Mouse (Mus musculus): ENCODE measurements around the gene Mgrn1. TPM values are rescaled to one million over a fixed set of nuclear protein-coding genes. Genes with fewer than 3 reads are reported as not detected.

Mgrn1 gene
- total and polyA plus RNA-seq, 2 experiments from 2014 or later, result 117 to 221 TPM

GRCm38 (mm10) chr16:4943431-4943830 lies 57.4 kb downstream of the Mgrn1 start:
- H3K9ac ChIP-seq (replicated peaks; ENCODE audit: low read length, poor library complexity, severe bottlenecking), result no peak overlapping the region
- H3K27ac ChIP-seq (ENCODE audit: low read depth, low read length), result no peak overlapping the region
- DNase-seq (ENCODE audit: low spot score) (no peak), ATAC-seq (ENCODE audit: low FRiP score) (no peak)
- no peaks in the 10 kb centered on the region for H3K27me3 ChIP-seq (ENCODE audit: insufficient read depth, low read length)
- peaks cover 60% of the 10 kb centered on the region for H3K36me3 ChIP-seq (ENCODE audit: insufficient read depth, low read length)
- no peak overlapping the region for H3K4me2 ChIP-seq (ENCODE audit: low read depth, low read length, poor library complexity, severe bottlenecking)
- H3K4me1 ChIP-seq (ENCODE audit: insufficient read depth, low read length), result peaks cover 5% of the 10 kb centered on the region; the same call in 1 of the 2 replicates
- H3K4me3 ChIP-seq (ENCODE audit: low read depth, low read length), result no peak overlapping the region
- no peaks in the 10 kb centered on the region for H3K9me3 ChIP-seq (ENCODE audit: low read length)
- no peak for TF ChIP-seq CTCF (IDR thresholded peaks at IDR 0.05)
- 96% methylated on average over 3 of the region's 3 CpGs for WGBS

- no peaks in the 10 kb centered on the region for H3K4me1 ChIP-seq (ENCODE audit: insufficient read depth, low read length)
- no peak overlapping the region for H3K27ac ChIP-seq (ENCODE audit: low read depth, low read length)
- peaks cover 65% of the 10 kb centered on the region for H3K36me3 ChIP-seq (ENCODE audit: insufficient read depth, low read length)
- no peaks in the 10 kb centered on the region for H3K27me3 ChIP-seq (ENCODE audit: insufficient read depth, low read length)
- no peak overlapping the region for H3K4me2 ChIP-seq (ENCODE audit: low read depth, low read length, poor library complexity, severe bottlenecking)
- 75% methylated on average over 4 of the region's 4 CpGs for WGBS
- ATAC-seq (ENCODE audit: low FRiP score) (no peak), DNase-seq (ENCODE audit: low spot score) (no peak)
- no peak for TF ChIP-seq CTCF (IDR thresholded peaks at IDR 0.05)
- no peaks in the 10 kb centered on the region for H3K9me3 ChIP-seq (ENCODE audit: low read length)
- no peak overlapping the region for H3K9ac ChIP-seq (replicated peaks; ENCODE audit: low read length, poor library complexity, severe bottlenecking)
- no peak overlapping the region for H3K4me3 ChIP-seq (ENCODE audit: low read depth, low read length)
Measured at GRCm38 (mm10) chr16:4945415-4945814, 59.4 kb downstream of the Mgrn1 start.

- WGBS, result 91% methylated on average over 3 of the region's 3 CpGs
- no peak overlapping the region for H3K4me3 ChIP-seq (ENCODE audit: low read depth, low read length)
- ATAC-seq (ENCODE audit: low FRiP score), result no peak
- no peaks in the 10 kb centered on the region for H3K9me3 ChIP-seq (ENCODE audit: low read length)
- no peaks in the 10 kb centered on the region for H3K27me3 ChIP-seq (ENCODE audit: insufficient read depth, low read length)
- H3K4me1 ChIP-seq (ENCODE audit: insufficient read depth, low read length), result no peaks in the 10 kb centered on the region
- H3K9ac ChIP-seq (replicated peaks; ENCODE audit: low read length, poor library complexity, severe bottlenecking), result no peak overlapping the region
- no peak overlapping the region for H3K4me2 ChIP-seq (ENCODE audit: low read depth, low read length, poor library complexity, severe bottlenecking)
- no peak for DNase-seq (ENCODE audit: low spot score)
- no peak for TF ChIP-seq CTCF (IDR thresholded peaks at IDR 0.05)
- peaks cover 61% of the 10 kb centered on the region for H3K36me3 ChIP-seq (ENCODE audit: insufficient read depth, low read length)
- H3K27ac ChIP-seq (ENCODE audit: low read depth, low read length), result no peak overlapping the region
Measured at GRCm38 (mm10) chr16:4946155-4946554, 60.1 kb downstream of the Mgrn1 start.

GRCm38 (mm10) chr16:4947378-4947777 lies 61.3 kb downstream of the Mgrn1 start:
- H3K27me3 ChIP-seq (ENCODE audit: insufficient read depth, low read length), result no peaks in the 10 kb centered on the region
- no peak for TF ChIP-seq CTCF (IDR thresholded peaks at IDR 0.05)
- ATAC-seq (ENCODE audit: low FRiP score) (no peak), DNase-seq (ENCODE audit: low spot score) (no peak)
- H3K9ac ChIP-seq (replicated peaks; ENCODE audit: low read length, poor library complexity, severe bottlenecking), result no peak overlapping the region
- H3K9me3 ChIP-seq (ENCODE audit: low read length), result no peaks in the 10 kb centered on the region
- WGBS, result 72% methylated on average over 4 of the region's 4 CpGs
- H3K4me2 ChIP-seq (ENCODE audit: low read depth, low read length, poor library complexity, severe bottlenecking), result no peak overlapping the region
- peaks cover 51% of the 10 kb centered on the region for H3K36me3 ChIP-seq (ENCODE audit: insufficient read depth, low read length)
- no peak overlapping the region for H3K4me3 ChIP-seq (ENCODE audit: low read depth, low read length)
- no peak overlapping the region for H3K27ac ChIP-seq (ENCODE audit: low read depth, low read length)
- no peaks in the 10 kb centered on the region for H3K4me1 ChIP-seq (ENCODE audit: insufficient read depth, low read length)

- peaks cover 57% of the 10 kb centered on the region for H3K36me3 ChIP-seq (ENCODE audit: insufficient read depth, low read length)
- 86% methylated on average over 3 of the region's 3 CpGs for WGBS
Measured at GRCm38 (mm10) chr16:4956609-4957008, 70.6 kb downstream of the Mgrn1 start.

GRCm38 (mm10) chr16:4957446-4957845 lies 71.4 kb downstream of the Mgrn1 start:
- no peak for TF ChIP-seq CTCF (IDR thresholded peaks at IDR 0.05)

More at GRCm38 (mm10) chr16:4956609-4957008, 70.6 kb downstream of the Mgrn1 start:
- Histone ChIP-seq H3K4me1 (ENCODE audit: insufficient read depth, low read length) (no peaks in the 10 kb centered on the region), H3K9me3 (ENCODE audit: low read length) (no peaks in the 10 kb centered on the region), H3K27me3 (ENCODE audit: insufficient read depth, low read length) (no peaks in the 10 kb centered on the region), H3K4me3 (ENCODE audit: low read depth, low read length) (no peak overlapping the region), H3K9ac (replicated peaks; ENCODE audit: low read length, poor library complexity, severe bottlenecking) (no peak overlapping the region), H3K27ac (ENCODE audit: low read depth, low read length) (no peak overlapping the region), H3K4me2 (ENCODE audit: low read depth, low read length, poor library complexity, severe bottlenecking) (no peak overlapping the region)
- no peak for TF ChIP-seq CTCF (IDR thresholded peaks at IDR 0.05)
- DNase-seq (ENCODE audit: low spot score), result no peak
- ATAC-seq (ENCODE audit: low FRiP score), result no peak

More at GRCm38 (mm10) chr16:4957446-4957845, 71.4 kb downstream of the Mgrn1 start:
- Histone ChIP-seq H3K36me3 (ENCODE audit: insufficient read depth, low read length) (peaks cover 54% of the 10 kb centered on the region), H3K4me1 (ENCODE audit: insufficient read depth, low read length) (peaks cover 4% of the 10 kb centered on the region; the same call in 1 of the 2 replicates), H3K4me2 (ENCODE audit: low read depth, low read length, poor library complexity, severe bottlenecking) (no peak overlapping the region), H3K9ac (replicated peaks; ENCODE audit: low read length, poor library complexity, severe bottlenecking) (no peak overlapping the region), H3K9me3 (ENCODE audit: low read length) (no peaks in the 10 kb centered on the region), H3K4me3 (ENCODE audit: low read depth, low read length) (no peak overlapping the region), H3K27ac (ENCODE audit: low read depth, low read length) (no peak overlapping the region), H3K27me3 (ENCODE audit: insufficient read depth, low read length) (no peaks in the 10 kb centered on the region)
- ATAC-seq (ENCODE audit: low FRiP score) (no peak), DNase-seq (ENCODE audit: low spot score) (no peak)
- WGBS, result 90% methylated on average over 3 of the region's 3 CpGs
